Mouse (Mus musculus) midbrain, postnatal 0 days (tissue): ENCODE measurements around the gene Gbx1. TPM values are rescaled to one million over a fixed set of nuclear protein-coding genes. Genes with fewer than 3 reads are reported as not detected.
A peak's percentile ranks its signal among the peaks of the same experiment; 100 is the strongest.

ENCODE experiments used
- ATAC-seq: fragments of 200-750 bp; cut with Nextera tagmentation; 2 replicates; pipeline ENCODE4 v1.8.0; 2017; ENCODE audit warnings: moderate number of reproducible peaks, mild to moderate bottlenecking, moderate TSS enrichment, moderate library complexity; ENCODE audit not compliant: low FRiP score
- DNase-seq: peaks from one replicate; pipeline ENCODE4 v3.0.0-alpha.2; 2015; ENCODE audit warnings: low spot score
- H3K27ac ChIP-seq: fragments of 300-500 bp; sonication (generic); 2 replicates; pipeline ENCODE4 v1.5.1; 2014; ENCODE audit warnings: low read depth, mild to moderate bottlenecking, low read length, mixed read lengths
- H3K27me3 ChIP-seq: fragments of 300-500 bp; sonication (generic); 2 replicates; pipeline ENCODE4 v1.6.1; 2014; ENCODE audit warnings: low read length, control low read depth, mixed read lengths; ENCODE audit not compliant: insufficient read depth
- H3K36me3 ChIP-seq: fragments of 300-500 bp; sonication (generic); 2 replicates; pipeline ENCODE4 v1.6.1; 2014; ENCODE audit warnings: low read length, control low read depth, mixed read lengths; ENCODE audit not compliant: insufficient read depth
- H3K4me1 ChIP-seq: fragments of 300-500 bp; sonication (generic); 2 replicates; pipeline ENCODE4 v1.6.1; 2014; ENCODE audit warnings: mild to moderate bottlenecking, control low read depth, antibody characterized with exemption, low read length, mixed read lengths; ENCODE audit not compliant: insufficient read depth
- H3K4me2 ChIP-seq: fragments of 300-500 bp; sonication (generic); 2 replicates; pipeline ENCODE4 v1.6.1; 2014; ENCODE audit warnings: low read depth, mild to moderate bottlenecking, low read length, mixed read lengths; ENCODE audit not compliant: poor library complexity, severe bottlenecking
- H3K4me3 ChIP-seq: fragments of 300-500 bp; sonication (generic); 2 replicates; pipeline ENCODE4 v1.5.1; 2014; ENCODE audit warnings: low read depth, mild to moderate bottlenecking, low read length, moderate library complexity
- H3K9ac ChIP-seq: fragments of 300-500 bp; sonication (generic); replicated peaks from 2 replicates; pipeline ENCODE4 v1.6.1; 2014; ENCODE audit warnings: mild to moderate bottlenecking, low read length, moderate library complexity, mixed read lengths; ENCODE audit not compliant: poor library complexity, severe bottlenecking
- H3K9me3 ChIP-seq: fragments of 300-500 bp; sonication (generic); 2 replicates; pipeline ENCODE4 v1.6.1; 2016; ENCODE audit warnings: low read length, control low read depth
- CTCF ChIP-seq: IDR thresholded peaks from 2 replicates; pipeline ENCODE4 v1.5.1; 2016; ENCODE audit warnings: antibody characterized with exemption, mild to moderate bottlenecking
- WGBS: fragments of 180-500 bp; shearing (Covaris S2); extraction: QIAGEN DNeasy Blood & Tissue Kit; methylation state at CpG from one replicate; pipeline ENCODE4 v1.1.7; 2014; 5-methylcytosine and 5-hydroxymethylcytosine counted together
- polyA plus RNA-seq: library from polyadenylated mRNA; unstranded; fragments of >200 nt; fragmentation: Nextera tagmentation; extraction: Ambion mirVana; gene quantifications from 2 replicates; pipeline ENCODE4 v1.2.1, GENCODE M21; 2015
- total RNA-seq: library from RNA; depleted of rRNA; stranded (reverse); fragments of >200 nt; gene quantifications from 2 replicates; pipeline ENCODE4 v1.2.3, GENCODE M21; 2014

Gbx1 gene
- total and polyA plus RNA-seq, 2 experiments from 2014 or later, result 0.12 to 0.33 TPM

DNA sequence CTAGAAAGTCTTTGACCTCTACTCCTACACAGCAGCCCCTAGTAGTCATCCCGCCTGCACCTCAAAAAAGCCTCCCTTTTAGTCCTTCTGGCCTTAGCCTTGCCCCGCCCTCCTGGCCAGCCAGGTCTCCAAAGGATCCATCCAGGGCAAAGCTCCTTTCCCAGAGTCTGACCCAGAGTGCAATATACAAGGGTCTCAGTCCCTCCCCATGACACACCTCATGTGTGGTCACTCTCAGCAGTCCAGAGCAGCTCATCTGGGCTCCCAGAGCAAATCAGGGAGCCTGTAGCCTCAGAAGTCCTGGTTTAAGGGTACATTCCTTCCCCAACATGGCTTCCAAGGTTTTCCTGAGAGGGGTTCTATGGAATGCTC, 24.3 kb upstream of the Gbx1 start:
- WGBS, result 55% methylated on average over 2 of the region's 2 CpGs
- no peak for DNase-seq
- Histone ChIP-seq H3K27me3 (no peaks in the 10 kb centered on the region; the same call in 1 of the 2 replicates), H3K9ac (no peak overlapping the region), H3K4me2 (peak overlapping the region; percentile 39), H3K9me3 (no peaks in the 10 kb centered on the region), H3K27ac (no peak overlapping the region), H3K36me3 (no peaks in the 10 kb centered on the region), H3K4me3 (no peak overlapping the region), H3K4me1 (no peaks in the 10 kb centered on the region; the same call in 1 of the 2 replicates)
- no peak for TF ChIP-seq CTCF
- ATAC-seq, result no peak

DNA sequence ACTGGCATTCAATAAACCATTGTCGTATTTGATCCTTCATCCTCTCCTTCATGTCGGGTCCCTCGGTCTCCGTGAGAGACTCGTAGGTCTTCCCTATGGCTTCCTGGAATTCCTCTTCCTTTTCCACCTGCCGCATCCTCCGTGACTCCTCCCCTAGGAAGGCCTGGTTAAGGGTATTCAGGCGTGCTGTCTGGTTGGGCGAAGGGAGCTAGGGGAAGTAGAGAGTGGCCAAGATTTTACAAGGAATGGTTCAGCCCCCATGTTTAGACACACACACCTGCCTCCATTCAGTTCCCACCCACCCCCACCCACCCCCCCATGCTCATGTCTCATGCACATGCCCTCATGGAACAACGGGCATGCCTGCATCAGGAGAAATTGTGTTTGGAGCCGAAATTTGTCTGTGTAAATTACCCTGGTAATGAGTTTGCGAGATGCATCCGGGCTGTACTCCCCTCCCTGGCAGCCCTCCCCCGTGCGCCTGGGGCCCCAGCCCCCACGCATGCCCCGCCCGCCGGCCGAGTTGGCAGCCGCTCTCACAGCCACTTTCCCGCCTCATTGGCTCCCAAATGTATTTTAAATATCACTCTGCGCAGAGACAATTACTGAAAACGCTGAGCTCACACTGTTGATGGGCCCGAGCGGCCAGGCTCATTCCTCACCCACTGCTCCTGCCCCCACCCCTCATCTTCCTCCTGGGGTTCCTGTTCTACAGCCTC, 23.8 kb upstream of the Gbx1 start:
- Histone ChIP-seq H3K9ac (no peak overlapping the region; the same call in 1 of the 2 replicates), H3K27ac (no peak overlapping the region), H3K4me1 (no peaks in the 10 kb centered on the region; the same call in 1 of the 2 replicates), H3K36me3 (no peaks in the 10 kb centered on the region), H3K27me3 (no peaks in the 10 kb centered on the region; the same call in 1 of the 2 replicates), H3K9me3 (no peaks in the 10 kb centered on the region), H3K4me3 (no peak overlapping the region), H3K4me2 (peak overlapping the region; percentile 39)
- 32% methylated on average over 25 of the region's 26 CpGs for WGBS
- TF ChIP-seq CTCF, result no peak
- peak; percentile 79 for DNase-seq
- ATAC-seq, result peak; percentile 52; the same call in 1 of the 2 replicates

DNA sequence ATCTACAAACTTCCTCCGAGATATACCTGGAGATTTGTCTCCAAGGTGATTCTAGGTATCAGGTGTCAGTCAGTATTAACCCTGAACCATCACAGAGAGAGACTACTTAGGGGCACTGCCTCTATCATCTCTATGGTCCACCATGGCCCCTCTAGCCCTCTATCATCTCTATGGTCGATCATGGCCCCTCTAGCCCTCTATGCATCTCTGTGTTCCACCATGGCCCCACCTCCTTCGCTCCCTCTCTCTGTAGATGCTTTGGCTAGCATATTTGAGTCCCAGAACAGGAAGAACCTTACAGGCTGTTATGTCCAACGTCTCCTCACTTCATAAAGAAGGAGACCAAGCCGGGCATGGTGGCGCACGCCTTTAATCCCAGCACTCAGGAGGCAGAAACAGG, 15.6 kb upstream of the Gbx1 start:
- Histone ChIP-seq H3K4me2 (no peak overlapping the region), H3K36me3 (no peaks in the 10 kb centered on the region), H3K27me3 (no peaks in the 10 kb centered on the region; the same call in 1 of the 2 replicates), H3K4me1 (no peaks in the 10 kb centered on the region), H3K9me3 (no peaks in the 10 kb centered on the region), H3K4me3 (no peak overlapping the region), H3K27ac (no peak overlapping the region), H3K9ac (no peak overlapping the region)
- no peak for TF ChIP-seq CTCF
- 74% methylated on average over 7 of the region's 7 CpGs for WGBS
- no peak for DNase-seq
- no peak for ATAC-seq

DNA sequence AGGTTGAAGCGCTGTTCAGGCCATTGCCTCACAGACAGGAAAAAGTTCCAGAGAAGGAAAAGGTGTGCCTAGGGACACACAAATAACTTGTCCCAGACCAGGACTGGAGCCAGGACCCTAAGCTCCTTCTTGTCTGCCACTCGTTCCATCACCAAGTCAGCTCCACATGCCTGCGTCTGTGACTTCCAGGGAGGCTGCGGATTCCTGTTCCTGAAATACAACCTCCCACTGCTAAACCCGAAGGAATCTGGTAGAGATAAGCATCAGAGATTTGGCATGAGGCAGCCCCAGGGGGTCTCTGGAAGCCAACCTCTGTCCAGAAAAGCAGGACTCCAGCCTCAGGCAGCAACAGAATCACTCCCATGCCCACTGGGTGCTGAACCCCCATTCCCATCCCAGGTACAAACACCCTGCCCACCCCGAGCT, 14.2 kb upstream of the Gbx1 start:
- H3K4me3 ChIP-seq, result no peak overlapping the region
- no peak for DNase-seq
- no peaks in the 10 kb centered on the region for H3K9me3 ChIP-seq
- TF ChIP-seq CTCF, result no peak
- H3K27me3 ChIP-seq, result no peaks in the 10 kb centered on the region; the same call in 1 of the 2 replicates
- no peaks in the 10 kb centered on the region for H3K4me1 ChIP-seq
- 54% methylated on average over 6 of the region's 6 CpGs for WGBS
- H3K36me3 ChIP-seq, result no peaks in the 10 kb centered on the region
- H3K9ac ChIP-seq, result no peak overlapping the region
- H3K27ac ChIP-seq, result no peak overlapping the region
- no peak for ATAC-seq
- H3K4me2 ChIP-seq, result no peak overlapping the region

DNA sequence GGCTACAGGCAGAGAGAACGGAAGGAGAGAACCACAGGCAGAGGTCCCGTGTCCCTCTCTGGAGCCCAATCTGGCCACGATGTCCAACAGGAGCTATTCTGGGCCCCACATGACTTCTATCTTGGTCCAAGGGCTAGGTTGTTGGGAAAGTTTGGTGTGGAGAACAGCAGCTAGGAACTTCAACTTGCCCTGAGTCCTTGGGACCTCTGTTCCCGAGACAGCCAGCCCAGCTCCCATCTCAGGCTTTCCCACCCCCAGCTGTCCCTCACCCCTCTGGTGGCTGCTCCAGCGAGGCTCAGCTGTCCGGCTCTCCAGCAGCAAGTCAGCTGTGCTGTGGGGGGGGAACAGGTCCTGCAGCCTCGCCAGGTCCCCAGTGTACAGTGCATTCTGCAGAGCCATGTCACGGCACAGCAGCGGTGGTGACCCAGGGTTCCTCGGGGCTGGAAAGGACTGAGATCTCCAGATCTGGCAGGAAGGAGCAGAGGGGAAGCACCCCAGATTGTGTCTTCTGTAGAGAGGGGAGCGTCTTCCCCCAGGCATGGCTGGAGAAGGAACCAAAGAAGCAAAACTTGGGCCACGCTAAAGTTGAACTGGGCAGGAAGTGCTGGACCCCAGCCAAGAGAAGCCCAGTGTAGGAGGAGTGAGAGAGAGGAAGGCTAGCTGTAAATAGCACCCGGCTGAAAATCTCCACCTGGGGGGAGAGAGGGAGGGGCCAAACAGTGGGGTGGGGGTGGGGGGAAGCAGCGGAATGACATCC, 13.6 kb upstream of the Gbx1 start, which contains the start of gene Asb10:
Gene Asb10 (minus strand): TSS at position 592 of the 757 bp plus-strand sequence.
- Histone ChIP-seq H3K27me3 (no peaks in the 10 kb centered on the region; the same call in 1 of the 2 replicates), H3K9me3 (no peaks in the 10 kb centered on the region), H3K4me1 (no peaks in the 10 kb centered on the region), H3K4me2 (0 out of 2 replicates have a peak within 1 kb of the TSS, but pooled peaks have one; percentile 4), H3K36me3 (no peaks in the 10 kb centered on the region), H3K9ac (no peak within 1 kb of the TSS), H3K4me3 (no peak within 1 kb of the TSS), H3K27ac (no peak within 1 kb of the TSS)
- 46% methylated on average over 14 of the region's 14 CpGs for WGBS
- no peak for TF ChIP-seq CTCF
- DNase-seq, result no peak
- no peak for ATAC-seq
